Mouse (Mus musculus): ENCODE measurements around the gene Pde5a.

Pde5a gene

DNA sequence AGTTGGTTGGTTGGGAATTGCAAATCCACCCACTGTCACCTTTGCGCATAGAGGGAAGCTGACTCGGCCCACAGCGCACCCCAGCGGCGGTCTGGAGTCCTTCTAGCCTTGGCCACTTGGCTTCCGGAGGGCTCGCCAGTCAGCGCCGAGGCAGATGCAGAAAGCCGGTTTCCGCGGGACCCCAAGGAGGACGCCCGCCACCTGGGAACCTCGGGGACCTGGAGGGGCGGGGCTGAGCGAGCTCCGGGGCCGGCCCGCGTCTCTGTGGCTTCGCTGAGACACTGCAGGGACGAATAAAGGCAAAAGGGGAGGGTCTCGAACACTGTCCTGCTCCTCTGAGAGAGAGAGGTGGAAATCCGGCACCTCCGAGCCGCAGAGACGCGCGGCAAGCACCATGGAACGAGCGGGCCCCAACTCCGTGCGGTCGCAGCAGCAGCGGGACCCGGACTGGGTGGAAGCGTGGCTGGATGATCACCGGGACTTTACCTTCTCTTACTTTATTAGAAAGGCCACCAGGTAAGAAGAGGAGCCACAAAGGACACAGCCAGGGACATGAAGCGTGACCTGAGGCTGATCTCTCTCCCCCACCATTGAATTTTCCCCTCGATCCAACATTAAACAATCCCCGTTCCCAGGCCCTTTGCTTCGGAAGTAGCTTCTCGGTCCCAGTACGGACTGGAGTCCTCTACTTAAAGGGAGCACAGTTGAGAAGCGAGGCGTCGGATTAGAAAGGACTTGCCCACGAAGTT is at the start of gene Pde5a:
Pde5a (plus strand) TSS at position 96 of the 749 bp plus-strand sequence.
- DNase-seq = peak; percentile 91

DNA sequence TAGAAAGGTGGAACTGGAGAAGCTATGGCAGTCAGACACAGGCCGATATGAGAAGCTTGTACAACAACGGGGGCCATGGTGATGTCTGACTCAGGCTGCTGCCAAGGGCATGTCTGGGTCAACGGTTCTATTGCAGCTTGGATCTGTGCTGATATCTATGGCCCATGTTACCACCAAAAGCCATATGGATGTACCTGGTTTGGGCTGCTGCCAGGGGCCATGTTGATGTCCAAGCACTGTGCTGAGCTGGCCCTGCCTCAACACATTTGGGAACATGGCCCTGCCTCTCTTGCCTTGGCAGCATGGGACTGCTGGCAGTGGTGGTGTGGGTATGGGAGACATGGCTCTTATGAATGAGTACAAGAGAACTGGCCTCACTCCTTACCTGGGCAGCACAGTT is 47.9 kb upstream of the Pde5a start:
- no peak for DNase-seq

DNA sequence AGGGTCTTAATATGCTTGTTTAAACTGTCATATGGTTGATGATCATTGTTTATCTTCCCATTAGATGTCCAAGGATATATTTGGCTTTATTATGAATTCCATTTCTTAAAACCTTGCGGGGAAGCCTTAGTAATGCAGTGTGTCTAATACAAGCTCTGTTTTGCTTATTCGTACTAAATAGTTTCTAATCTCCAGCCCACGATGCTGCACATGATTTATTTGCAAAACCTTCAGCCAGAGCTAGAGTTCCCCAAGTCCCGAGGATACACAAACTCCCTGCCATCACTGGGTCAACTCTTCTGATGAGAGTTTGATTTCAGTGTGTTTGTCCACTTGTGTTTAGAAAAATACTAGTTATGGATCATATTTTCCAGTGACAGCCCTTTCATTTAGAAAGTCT is 46.4 kb upstream of the Pde5a start:
- DNase-seq = no peak

DNA sequence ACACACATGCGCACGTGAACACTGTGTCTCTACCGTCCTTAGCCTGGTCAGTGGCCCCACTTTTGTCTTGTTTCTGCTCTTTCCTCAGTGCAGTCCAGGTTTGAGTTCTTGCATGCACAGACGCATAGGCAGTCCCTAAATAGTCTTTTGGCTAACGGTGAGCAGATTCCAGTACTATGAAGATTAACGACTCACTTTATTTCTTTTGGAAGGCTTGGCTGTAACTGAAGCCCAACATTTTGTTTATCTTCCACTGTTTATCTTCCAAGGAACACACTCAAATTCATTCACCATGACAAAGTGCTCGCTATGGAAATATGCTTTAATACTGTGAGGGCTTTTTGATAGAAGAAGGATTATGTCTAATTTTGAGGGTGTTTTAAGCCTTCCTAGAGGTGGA is 43.9 kb upstream of the Pde5a start:
- DNase-seq = no peak

DNA sequence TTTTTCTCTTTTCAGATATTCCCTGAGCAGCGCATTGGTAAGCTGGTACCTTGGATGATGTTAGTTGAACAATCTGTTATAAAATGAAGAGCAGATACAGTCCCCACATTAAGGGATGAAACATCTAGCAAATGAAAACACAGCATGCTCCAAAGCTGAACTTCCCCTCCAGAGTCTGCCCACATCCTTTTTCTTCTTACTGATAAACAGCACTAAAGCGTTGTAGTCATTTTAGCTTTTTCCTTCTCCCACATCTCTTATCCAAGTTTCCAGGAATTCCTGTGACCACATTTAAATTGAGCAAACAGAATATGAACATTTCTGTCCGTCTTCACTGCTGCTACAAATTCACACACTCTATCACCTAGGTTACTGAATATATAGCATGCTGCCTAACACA is 35.7 kb upstream of the Pde5a start:
- DNase-seq = no peak

DNA sequence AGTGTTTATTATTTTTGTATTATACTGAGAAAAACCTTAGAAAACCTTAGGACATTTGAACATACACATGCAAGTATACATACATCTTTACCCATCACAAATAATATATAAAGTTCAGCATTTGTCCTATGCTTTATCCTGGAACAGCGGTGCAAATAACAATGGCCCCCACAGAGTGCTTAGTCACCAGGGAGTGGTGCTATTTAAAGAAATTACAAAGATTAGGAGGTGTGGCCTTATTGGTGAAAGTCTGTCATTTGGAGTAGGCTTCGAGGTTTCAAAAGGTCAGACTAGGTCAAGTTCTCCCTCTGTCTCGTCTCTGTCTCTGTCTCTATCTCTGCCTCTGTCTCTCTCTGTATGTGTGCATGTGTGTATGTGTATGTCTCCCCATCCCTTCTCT is 32.9 kb upstream of the Pde5a start:
- DNase-seq = no peak

DNA sequence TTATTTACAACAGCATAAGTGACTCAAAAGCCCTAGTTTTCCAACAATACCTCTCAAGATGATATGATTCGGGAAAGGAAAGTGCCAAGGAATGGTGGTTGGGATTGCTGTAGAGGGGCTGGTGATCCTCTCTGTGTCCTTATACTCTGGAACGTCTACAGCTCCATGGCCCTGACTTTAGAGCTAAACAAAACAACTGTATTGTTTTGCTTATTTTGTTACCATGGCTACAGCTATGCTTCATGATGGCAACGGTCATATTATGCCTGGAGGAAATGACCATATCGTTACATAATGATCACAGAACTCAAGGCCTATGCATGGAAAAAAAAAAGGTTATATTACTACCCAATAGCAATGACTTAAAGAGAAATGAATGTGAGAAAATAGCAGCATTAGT is 32.1 kb upstream of the Pde5a start:
- DNase-seq = no peak

DNA sequence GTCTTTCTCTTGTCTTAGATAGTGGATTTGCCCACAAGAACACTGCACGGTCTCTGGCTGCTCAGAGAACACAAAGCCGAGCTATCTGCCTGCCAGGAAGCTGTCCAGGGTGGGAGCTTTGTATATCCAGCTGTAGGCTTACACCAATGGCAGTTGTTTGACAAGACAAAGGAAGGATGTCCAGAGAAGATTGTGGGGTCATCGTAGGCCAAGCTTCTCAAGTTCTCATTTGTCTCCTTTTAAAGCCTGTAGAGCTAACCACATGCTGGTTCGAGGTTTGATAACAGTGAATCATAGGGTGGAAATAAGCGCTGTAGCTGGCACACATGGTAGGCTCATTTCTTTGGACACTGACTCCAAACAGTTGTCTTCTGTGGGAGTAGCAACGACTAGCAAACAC is 24.5 kb upstream of the Pde5a start:
- DNase-seq = peak; percentile 14

DNA sequence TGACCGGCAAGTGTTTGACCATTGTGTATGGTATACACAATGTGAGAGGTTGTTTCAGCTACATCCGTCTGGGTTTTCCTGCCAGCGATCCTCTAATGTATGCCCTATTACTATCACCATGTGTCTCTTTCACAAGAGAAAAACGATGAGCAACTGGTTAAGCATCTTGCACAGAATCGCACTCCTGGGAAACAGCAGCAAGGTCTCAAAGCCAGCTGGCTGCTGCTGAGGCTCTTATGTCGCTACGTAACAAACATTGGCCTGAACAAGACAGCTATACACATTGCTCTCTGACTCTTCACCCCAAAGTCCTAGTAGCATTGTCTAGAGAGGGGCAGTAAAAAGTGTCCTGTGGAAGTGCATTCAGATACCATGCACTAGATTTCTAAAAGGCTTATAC is 23.5 kb upstream of the Pde5a start:
- no peak for DNase-seq

DNA sequence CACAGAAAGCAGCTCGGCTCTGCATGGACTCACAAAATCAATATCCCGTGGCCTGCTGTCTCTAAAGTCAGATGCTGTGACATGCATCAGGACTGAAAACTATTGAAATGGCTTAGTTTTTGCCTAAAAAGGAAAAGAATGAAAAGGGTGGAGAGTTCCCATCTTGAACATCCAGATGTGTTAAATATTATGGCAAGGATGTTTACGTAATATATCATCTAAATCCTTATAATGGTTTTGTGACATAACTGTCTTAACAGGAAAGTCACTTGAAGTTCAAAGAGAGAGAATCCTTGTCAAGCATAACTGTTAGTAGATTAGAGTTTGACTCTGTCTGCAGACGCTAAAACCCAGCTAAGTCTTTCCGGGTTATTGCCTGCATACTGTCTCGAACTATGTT is 20.3 kb upstream of the Pde5a start:
- DNase-seq = no peak

DNA sequence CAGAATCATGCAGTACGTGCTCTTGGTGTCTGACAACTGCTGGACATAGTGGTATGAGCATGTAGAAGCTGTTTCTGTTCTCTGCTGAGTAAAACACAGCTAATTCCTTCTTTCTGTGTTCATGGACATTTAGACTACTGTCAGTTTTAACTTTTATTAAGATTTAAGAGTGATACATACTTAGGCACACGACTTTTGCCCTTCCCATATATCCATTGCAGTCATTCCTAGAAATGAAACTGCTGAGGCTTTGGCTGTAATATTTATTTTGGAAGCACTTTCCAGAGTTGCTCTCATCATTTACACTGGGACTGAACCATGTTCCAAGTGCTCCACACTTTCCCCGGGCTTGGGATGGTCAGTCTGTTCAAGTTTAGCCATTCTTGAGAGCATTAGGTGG is 18.6 kb upstream of the Pde5a start:
- DNase-seq = peak; percentile 15

DNA sequence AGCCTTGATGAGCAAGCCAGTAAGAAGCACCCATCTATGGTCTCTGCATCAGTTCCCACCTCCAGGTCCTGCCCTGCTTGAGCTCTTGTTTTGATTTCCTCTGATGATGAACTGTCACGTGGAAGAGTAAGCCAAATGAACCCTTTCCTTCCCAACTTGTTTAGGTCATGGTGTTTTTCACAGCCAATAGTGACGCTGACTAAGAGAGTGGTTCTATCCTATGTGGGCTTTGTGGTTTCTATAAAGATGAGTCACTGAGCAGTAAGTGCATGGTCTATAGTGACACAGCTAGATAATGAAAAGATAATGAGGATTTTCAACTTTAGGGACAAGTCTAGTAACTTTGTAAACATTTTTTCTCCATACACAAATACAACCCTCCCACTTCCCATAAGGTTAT is 10.1 kb upstream of the Pde5a start:
- no peak for DNase-seq

DNA sequence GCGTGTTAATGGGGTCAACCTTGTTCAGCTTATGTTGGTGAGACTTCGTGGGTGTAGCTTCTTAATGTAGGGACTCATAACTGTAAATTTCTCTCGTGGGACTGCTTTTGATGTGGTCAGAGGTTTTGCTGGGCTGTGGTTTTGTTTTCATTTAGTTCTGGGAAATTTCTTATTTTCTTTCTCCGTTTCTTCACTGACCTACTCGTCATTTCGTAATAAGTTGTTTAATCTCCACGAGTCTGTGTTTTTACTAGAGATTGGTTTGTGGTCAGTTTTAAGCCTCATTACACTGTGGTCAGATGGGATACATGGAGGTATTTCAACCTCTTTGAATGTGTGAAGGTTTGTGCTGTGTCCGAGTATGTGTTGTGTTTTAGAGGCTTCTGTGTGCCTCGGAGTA is 7.2 kb upstream of the Pde5a start:
- no peak for DNase-seq

DNA sequence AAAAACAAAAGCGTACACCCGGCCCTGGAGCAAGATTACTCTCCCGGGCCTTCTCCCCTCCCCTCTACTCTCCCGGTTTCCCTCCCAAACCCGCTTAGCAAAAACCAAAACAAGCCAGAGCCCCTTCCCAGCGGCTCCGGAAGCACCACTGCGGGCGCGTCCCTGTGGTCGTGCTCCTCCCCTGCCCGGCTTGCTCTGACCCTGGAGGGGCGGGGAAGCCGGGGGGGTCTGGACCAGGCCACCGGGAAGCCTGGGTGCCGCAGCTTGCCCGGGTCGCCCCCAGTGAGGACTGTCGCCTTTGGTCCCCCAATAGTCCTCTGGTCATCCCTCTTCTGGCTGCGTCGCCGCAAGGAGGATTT is 833 bp downstream of the Pde5a start:
- DNase-seq = peak; percentile 81

DNA sequence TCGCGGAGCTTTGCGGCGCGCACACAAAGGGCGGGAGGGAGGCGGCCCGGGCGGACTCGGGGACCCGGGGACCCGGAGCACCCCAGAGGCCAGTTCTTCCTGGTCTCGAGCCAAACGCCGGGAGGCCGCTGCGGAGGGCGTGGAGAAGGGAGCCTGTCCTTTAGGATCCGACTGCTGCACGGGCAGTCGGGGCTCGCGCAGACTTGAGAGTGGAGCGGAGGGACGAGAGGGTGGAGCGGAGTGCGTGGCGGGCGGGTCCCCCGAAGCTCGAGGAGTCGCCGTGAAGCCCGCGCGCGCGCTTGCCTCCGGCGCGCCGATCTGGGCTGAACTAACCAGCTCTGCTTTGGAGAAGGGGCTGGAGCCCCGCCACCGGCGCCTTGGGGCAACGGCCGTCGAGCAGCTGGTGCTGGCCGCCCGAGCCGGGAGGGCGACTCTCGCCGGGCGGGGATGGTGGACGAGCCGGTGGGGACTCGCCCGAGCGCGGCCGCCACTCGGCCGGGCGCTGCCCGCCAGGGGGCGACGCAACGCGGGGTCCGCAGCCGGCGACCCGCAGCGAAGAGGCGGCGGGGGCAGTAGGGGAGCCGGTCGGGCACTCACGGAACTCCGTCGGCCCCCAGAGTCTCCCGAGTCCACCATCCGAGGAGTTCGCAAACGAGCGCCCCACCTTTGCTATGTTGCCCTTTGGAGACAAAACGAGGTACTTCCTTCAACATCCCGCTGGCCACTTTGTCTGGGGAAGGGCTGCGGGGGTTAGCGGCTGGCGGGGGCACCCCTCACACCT is 1.4 kb downstream of the Pde5a start:
- peak; percentile 87 for DNase-seq

DNA sequence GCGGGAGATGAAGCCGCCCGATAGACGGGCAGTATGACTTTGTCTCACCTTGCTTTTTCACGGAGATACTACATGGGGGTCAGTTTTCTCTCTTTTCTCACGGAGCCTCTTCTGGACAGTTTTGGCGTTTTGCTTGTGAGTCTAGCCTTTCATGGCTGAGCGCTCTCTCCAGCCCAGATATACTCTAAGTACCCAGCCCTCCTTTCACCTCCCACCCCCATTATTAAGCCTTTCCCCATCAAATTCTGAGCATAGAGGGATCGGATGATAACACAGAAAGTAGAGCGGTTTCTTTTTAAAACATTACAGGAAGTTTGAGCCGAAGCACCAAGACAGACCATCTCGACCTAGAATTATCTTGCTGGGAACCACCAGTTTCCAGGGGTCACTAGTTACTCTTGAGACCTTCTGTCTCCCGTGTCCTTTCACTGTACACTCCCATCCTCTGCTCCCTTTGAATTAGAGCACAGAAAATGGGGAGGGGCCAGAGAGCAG is 2.0 kb downstream of the Pde5a start:
- no peak for DNase-seq

DNA sequence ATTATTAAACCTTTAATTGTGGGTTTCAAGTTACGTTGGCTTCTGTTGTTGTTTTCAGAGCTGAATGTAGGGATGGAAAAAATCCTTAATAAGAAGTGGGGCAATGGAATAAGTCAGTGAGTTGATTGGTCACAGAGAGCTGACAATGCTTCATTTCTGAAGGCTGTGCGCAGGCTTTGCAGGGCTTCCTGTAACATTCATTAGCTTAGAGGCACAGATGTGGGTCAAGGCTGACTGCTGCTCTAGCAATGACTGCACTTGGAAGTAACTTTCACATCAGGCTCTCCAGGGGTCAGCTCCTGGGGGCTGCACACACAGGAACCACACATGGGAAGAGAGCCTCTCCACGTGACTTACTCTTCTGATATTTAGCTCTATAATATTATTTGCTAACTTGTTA is 5.1 kb downstream of the Pde5a start:
- no peak for DNase-seq

DNA sequence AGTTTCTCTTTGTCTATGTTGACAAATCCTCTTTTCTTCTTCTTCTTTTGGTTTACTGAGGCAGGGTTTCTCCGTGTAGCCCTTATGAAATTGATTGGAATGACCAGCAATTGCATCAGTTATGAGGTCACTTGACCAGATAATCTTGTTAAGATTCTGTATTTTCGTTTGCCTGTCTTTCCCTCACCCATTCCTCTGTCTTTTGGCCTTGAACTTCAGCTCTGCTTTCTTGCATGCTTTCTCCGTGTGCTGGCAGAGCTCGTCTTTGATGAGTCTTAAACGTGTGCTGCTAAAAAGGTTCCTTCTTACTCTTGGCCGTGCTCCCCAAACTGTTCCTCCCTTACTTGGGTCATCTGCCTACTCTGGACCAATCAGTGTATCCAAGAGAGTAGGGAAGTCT is 5.6 kb downstream of the Pde5a start:
- no peak for DNase-seq

DNA sequence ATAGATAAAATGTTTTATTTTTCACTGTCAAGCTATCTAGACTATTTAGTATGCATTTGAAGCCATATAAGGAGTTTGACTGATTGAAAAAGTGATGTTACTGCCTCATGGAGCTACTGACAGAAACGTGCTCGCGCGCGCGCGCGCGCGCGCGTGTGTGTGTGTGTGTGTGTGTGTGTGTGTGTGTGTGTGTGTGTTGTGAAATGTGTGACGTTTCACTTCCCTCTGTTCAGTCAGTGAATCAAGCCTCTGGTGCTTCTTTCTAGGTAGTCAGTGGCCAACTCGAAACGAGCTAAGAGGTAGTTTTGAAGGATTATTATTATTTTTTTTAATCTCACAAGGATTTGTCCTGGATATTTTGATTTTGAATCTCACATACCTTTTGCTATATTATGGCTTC is 10.7 kb downstream of the Pde5a start:
- DNase-seq = no peak

DNA sequence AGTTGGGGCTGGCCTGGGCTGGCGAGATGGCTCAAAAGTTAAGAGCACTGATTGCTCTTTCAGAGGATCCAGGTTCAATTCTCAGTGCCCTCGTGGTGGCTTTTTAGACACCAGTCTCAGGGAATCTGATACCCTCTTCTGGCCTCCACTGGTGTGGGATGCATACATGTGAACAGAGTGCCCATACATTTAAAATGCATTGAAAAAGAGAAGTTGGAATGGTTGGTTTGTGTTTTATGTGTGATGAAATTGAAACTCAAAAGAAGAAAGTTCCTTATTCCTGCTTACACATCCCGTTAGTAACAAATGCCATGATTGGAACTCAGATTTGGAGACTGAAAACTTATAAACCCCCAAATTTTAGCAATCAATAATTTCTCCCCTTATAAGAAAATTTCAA is 15.5 kb downstream of the Pde5a start:
- DNase-seq = no peak

DNA sequence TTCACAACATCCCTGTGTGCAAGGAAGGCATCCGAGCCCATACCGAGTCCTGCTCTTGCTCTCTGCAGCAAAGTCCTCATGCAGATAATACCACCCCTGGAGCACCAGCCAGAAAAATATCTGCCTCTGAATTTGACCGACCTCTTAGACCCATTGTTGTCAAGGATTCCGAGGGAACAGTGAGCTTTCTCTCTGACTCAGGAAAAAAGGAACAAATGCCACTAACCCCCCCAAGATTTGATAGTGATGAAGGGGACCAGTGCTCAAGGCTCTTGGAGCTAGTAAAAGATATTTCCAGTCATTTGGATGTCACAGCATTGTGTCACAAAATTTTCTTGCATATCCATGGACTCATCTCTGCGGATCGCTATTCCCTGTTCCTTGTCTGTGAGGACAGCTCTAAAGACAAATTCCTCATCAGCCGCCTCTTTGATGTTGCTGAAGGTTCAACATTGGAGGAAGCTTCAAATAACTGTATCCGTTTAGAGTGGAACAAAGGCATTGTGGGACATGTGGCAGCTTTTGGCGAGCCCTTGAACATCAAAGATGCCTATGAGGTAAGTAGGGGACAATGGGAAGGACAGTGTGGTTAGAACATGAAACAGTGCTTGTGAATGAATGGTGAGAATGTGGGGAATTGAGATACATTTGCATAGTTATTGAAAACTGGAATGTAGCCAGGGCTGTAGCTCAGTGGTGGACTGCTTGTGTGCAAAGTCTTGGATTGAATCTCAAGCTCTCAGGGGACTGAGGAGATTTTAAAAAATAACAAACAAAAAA is 19.4 kb downstream of the Pde5a start:
- no peak for DNase-seq

DNA sequence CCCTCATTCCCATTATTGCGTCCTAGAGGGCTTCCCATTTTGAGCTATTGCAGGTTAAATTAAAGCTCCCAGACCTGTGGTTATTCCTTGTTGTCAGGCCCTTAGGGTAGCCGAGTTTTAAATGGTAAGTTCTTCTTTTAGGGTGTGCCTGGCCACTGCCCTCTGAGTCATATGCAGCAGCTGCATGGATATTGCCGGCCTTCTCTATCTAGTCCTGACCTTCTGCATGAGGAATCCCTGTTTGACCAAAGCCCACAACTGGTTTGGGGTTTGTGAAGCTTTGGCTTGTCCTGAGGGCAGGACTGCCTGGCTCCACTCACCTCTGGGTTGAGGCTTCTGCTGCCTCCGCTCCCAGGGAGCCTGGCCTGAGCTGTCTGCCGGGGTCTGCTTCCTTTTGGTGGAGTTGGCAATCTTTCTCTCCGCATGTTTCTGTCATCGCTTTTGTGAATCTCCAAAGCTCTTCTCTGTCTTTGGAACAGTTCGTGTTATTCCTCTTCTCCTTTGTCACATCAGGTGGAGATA is 34.6 kb downstream of the Pde5a start:
- DNase-seq = no peak

DNA sequence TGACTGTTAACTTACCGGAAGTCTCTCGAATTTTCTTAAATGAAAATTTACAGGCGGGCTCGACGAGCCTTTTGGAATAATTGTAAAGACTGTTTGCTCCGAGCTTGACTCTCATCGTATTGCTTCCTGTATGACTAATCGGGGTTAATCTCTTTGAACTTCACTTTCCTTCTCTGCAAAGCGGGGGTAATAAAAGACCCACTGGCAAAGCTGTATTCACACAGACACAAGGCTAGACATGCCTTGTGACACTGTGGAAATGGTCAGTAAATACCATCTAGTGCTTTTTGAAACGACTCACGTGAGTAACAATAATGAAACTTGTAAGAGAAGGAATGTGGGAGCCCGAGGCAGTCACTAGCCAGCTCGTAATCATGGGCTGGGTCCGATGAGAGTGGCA is 35.0 kb downstream of the Pde5a start:
- no peak for DNase-seq

DNA sequence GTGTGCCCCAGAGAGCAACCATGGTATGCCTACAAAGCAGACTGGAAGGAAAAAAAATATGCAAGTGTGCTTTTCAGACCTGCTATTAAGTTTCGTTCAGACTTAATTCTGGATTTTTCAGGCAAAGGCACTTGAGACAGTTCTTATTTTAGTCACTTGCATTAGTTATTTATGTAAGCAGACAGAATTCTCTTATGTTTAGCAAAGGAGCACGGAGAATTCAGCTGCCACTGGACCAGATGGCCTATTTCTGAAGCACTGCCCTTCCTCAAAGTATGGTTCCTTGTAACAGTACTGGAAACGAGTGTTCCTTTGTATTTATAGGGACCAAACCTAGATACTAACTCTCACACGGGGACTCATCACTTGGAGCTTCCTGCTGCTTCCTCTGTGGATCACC is 38.2 kb downstream of the Pde5a start:
- DNase-seq = no peak

All from kidney, postnatal 10 days (tissue).